Mouse (Mus musculus) C2C12 (cell line): Measurements from ENCODE around the gene Brsk1.

ENCODE experiments used
- CEBPB ChIP-seq: IDR thresholded peaks from one replicate; pipeline ENCODE4 v1.6.1; 2011; ENCODE audit warnings: low read depth, mild to moderate bottlenecking, control low read depth, moderate library complexity
- CTCF ChIP-seq: IDR thresholded peaks from one replicate; pipeline ENCODE4 v1.5.1; 2011; ENCODE audit not compliant: control insufficient read depth, insufficient read depth, insufficient read length

- TF ChIP-seq CEBPB: no peak
- no peak for TF ChIP-seq CTCF
Measured at GRCm38 (mm10) chr7:4744886-4745285, 54.5 kb downstream of the Brsk1 start.
